Mouse (Mus musculus) layer of hippocampus, postnatal 10 days (tissue): ENCODE data around the gene Jmjd1c. TPM values are rescaled to one million over a fixed set of nuclear protein-coding genes. Genes with fewer than 3 reads are reported as not detected.

Experiments used
- DNase-seq, 2 experiments: peaks; one replicate each; pipeline ENCODE4 v3.0.0; 2021; ENCODE audit warnings: low spot score in 2 of 2
- total RNA-seq, 2 experiments: library from RNA; stranded (reverse); gene quantifications; 2 replicates each; pipeline ENCODE4 v1.2.3; 2021

Gene Jmjd1c
- total RNA-seq, 2 experiments from 2014 or later: 99.4 to 116 TPM

DNA sequence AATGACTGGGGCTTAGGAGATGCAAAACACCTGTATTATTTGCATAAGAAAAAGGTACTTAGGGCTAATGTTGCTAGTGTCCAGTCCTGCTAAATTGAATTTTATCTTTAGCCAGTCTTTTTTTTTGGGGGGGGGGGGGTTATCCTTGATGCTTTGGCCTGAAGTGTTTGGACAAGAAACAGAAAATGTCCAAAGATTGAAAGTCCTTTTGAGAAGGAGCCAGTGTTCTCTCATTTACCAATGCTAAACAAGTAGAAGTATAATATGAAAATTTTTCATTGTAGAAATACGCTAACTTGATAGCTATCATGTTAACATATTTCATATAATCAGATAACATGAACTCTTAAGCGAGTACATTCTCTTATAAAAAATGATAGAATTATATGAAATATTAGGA is 92.0 kb downstream of the Jmjd1c start:
- DNase-seq: no peak

DNA sequence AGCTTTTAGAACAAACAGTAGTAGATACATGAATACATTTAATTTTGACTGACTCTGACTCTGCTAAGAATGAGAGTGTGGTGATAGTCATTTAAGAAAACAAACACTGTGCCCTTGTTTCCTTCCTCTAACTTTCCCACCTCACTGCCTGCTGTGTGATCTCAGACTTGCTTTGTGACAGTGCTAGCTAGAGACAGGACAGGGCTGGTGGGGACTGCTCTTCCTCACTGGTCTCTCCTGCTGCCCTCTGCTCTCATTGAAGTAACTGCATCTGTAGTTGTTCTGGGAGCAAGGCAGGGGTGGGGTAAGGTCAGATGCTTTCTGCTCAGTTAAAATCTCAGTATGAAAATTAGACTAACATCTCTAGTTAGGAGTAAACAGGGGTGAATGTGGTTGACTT is 93.1 kb downstream of the Jmjd1c start:
- DNase-seq: no peak

GRCm38 (mm10) chr10:67190261-67190660 is 94.3 kb downstream of the Jmjd1c start:
- no peak for DNase-seq

- DNase-seq: peak in 1 of 2 experiments; percentile 37
Observed at GRCm38 (mm10) chr10:67192366-67192765, 96.4 kb downstream of the Jmjd1c start.

GRCm38 (mm10) chr10:67193003-67193652 is 97.2 kb downstream of the Jmjd1c start:
- no peak for DNase-seq

- DNase-seq: no peak
Observed at GRCm38 (mm10) chr10:67194046-67194445, 98.1 kb downstream of the Jmjd1c start.

GRCm38 (mm10) chr10:67195671-67196070 is 99.7 kb downstream of the Jmjd1c start:
- DNase-seq: no peak

DNA sequence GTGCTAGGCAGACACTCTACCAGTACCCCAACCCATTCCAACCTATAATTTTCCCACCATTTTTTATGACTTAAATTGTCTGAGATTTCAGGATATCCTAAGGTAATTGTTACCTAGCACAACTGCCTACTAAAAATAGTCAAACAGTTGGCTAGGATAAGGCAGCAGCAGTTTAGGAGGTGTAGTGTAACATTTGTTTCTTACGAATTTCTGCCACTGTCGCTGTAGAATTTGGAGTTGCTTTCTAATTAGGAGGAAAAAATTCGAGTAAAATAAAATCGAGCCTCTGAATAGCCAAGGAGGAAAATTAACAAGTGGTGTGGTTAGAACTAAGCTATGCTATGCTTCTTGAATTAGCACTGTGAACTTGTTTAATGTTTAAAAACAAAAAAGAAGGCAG is 101.3 kb downstream of the Jmjd1c start:
- no peak for DNase-seq

DNA sequence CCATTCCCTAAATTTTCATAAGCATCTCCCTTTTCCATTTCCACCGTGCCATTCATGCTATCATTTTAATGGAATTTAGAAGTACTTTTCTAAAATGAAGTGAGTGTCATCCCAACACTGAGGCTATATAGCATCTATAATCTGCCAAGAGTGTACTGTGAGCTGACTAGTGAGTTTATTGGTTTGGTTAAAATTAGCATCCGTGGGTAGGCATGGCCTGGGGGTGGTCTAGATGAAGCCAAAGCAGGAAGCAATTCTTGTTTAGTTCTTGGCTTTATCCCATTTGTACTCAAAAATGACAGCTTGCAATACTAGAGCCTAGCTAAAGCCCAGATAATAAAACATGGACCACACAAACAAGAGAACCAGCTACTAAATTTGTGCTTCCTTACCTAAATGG is 101.9 kb downstream of the Jmjd1c start:
- DNase-seq: no peak

GRCm38 (mm10) chr10:67201769-67202168 is 105.8 kb downstream of the Jmjd1c start:
- DNase-seq: no peak

DNA sequence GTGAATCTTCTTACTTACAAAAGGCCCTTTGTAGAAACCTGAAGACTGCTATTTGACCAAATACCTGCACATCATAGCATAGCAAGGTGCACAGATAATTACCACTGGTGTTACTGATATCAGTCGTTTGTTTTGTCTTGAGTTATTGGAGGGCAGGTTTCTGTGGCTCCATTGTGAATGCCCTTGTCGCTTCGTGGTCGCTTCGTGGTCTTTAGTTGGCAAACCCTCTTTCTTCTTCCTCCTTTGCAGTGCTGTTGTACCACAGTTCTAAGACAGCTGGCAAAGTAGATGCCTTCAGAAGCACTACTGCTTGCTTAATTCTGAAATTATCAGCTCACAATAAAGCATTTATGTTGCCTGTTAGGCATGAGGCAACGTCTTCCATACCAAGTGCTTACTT is 106.5 kb downstream of the Jmjd1c start:
- DNase-seq: no peak

GRCm38 (mm10) chr10:67204652-67205407 is 108.9 kb downstream of the Jmjd1c start:
- DNase-seq: no peak

- no peak for DNase-seq
Observed at GRCm38 (mm10) chr10:67207931-67208330, 112.0 kb downstream of the Jmjd1c start.

- DNase-seq: no peak
Observed at GRCm38 (mm10) chr10:67209916-67210675, 114.2 kb downstream of the Jmjd1c start.

DNA sequence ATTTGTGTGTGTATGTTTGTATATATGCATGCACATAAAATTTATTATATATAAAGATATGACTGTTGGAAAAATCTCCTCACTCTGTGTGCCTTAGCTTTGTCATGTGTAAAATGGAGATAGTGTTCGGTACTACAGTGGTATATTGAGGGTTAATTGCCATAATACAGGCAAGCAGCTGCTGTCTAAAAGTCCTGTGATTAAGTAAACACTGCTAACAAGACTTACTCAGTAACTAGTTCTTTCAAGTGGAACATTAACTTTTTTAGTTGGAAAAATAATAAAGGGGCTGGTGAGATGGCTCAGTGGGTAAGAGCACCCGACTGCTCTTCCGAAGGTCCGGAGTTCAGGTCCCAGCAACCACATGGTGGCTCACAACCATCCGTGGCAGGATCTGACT is 116.1 kb downstream of the Jmjd1c start:
- DNase-seq: no peak

DNA sequence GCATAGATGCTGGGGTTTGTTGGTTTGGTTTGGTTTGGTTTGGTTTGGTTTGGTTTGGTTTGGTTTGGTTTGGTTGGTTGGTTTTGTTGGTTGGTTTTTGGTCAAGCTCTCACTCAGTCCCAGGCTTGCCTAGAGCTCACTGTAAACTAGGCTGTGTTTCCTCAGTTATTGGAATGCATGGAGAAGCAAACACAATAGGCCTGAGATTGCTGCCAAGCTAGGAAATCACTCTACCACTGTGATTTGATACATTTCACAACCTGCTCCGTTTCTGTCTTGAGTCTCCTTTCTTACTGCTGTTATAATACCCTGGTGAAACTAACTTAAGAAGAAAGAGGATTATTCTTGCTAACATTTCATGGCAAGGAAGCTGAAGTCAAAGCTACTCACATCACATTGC is 117.8 kb downstream of the Jmjd1c start:
- DNase-seq: no peak

- no peak for DNase-seq
Observed at GRCm38 (mm10) chr10:67215133-67215532, 119.2 kb downstream of the Jmjd1c start.

GRCm38 (mm10) chr10:67216872-67217271 is 120.9 kb downstream of the Jmjd1c start:
- DNase-seq: no peak

GRCm38 (mm10) chr10:67218873-67219565 is 123.1 kb downstream of the Jmjd1c start:
- DNase-seq: no peak

DNA sequence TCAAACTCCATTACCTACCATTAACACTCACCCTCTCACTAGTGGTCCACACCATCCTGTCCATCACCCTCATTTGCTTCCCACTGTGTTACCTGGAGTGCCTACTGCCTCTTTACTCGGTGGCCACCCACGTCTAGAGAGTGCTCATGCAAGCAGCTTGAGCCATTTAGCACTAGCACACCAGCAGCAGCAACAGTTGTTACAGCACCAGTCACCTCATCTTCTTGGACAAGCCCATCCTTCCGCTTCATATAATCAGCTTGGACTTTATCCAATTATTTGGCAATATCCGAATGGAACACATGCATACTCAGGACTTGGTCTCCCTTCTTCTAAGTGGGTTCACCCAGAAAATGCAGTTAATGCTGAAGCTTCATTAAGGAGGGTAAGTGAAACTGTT is 124.3 kb downstream of the Jmjd1c start:
- DNase-seq: no peak

- DNase-seq: no peak
Observed at GRCm38 (mm10) chr10:67221284-67221683, 125.4 kb downstream of the Jmjd1c start.

- DNase-seq: no peak
Observed at GRCm38 (mm10) chr10:67223942-67224341, 128.0 kb downstream of the Jmjd1c start.
